Mouse (Mus musculus) kidney, embryonic 15.5 days (tissue): Measurements from ENCODE around the gene Fgf15. TPM values are rescaled to one million over a fixed set of nuclear protein-coding genes. Genes with fewer than 3 reads are reported as not detected.

ENCODE experiments used
- ATAC-seq: fragments of 200-750 bp; cut with Nextera tagmentation; replicated peaks from 2 replicates; pipeline ENCODE4 v1.8.0; 2017; ENCODE audit warnings: moderate TSS enrichment; ENCODE audit not compliant: low FRiP score
- H3K27ac ChIP-seq: fragments of 300-500 bp; sonication (generic); 2 replicates; pipeline ENCODE4 v1.5.1; 2015; ENCODE audit warnings: mild to moderate bottlenecking, inconsistent platforms
- H3K27me3 ChIP-seq: fragments of 300-500 bp; sonication (generic); 2 replicates; pipeline ENCODE4 v1.6.1; 2015; ENCODE audit warnings: inconsistent platforms
- H3K36me3 ChIP-seq: fragments of 300-500 bp; sonication (generic); 2 replicates; pipeline ENCODE4 v1.6.1; 2015; ENCODE audit warnings: inconsistent platforms
- H3K4me1 ChIP-seq: fragments of 300-500 bp; sonication (generic); 2 replicates; pipeline ENCODE4 v1.6.1; 2015; ENCODE audit warnings: inconsistent platforms
- H3K4me2 ChIP-seq: fragments of 300-500 bp; sonication (generic); 2 replicates; pipeline ENCODE4 v1.6.1; 2015; ENCODE audit warnings: moderate library complexity, mild to moderate bottlenecking, inconsistent platforms
- H3K4me3 ChIP-seq: fragments of 300-500 bp; sonication (generic); replicated peaks from 2 replicates; pipeline ENCODE4 v1.5.1; 2015; ENCODE audit warnings: mild to moderate bottlenecking, inconsistent platforms
- H3K9ac ChIP-seq: fragments of 300-500 bp; sonication (generic); 2 replicates; pipeline ENCODE4 v1.6.1; 2015; ENCODE audit warnings: mild to moderate bottlenecking, inconsistent platforms
- H3K9me3 ChIP-seq: fragments of 300-500 bp; sonication (generic); replicated peaks from 2 replicates; pipeline ENCODE4 v1.6.1; 2016; ENCODE audit warnings: inconsistent platforms
- WGBS: fragments of 180-500 bp; shearing (Covaris S2); methylation state at CpG from one replicate; pipeline ENCODE4 v1.1.7; 2015; ENCODE audit warnings: mixed read lengths; 5-methylcytosine and 5-hydroxymethylcytosine counted together
- polyA plus RNA-seq: library from polyadenylated mRNA; unstranded; fragments of >200 nt; fragmentation: Nextera tagmentation; extraction: Ambion mirVana; gene quantifications from 2 replicates; pipeline ENCODE4 v1.2.1, GENCODE M21; 2015

Fgf15 gene
- polyA plus RNA-seq, 1 experiment from 2014 or later = 2.4 TPM

GRCm38 (mm10) chr7:144914948-144915750, 18.8 kb downstream of the Fgf15 start, which contains the start of gene LTO1:
TSS of gene LTO1 (plus strand) at chr7:144915100.
- H3K9ac ChIP-seq = peak within 1 kb of the TSS; percentile 82
- no peaks in the 10 kb centered on the region for H3K9me3 ChIP-seq
- H3K27me3 ChIP-seq = no peaks in the 10 kb centered on the region
- H3K4me1 ChIP-seq = peaks cover 16% of the 10 kb centered on the region
- H3K27ac ChIP-seq = peak within 1 kb of the TSS; percentile 73
- ATAC-seq = peak; percentile 95
- under 1% methylated on average over 55 of the region's 55 CpGs for WGBS
- peak within 1 kb of the TSS; percentile 87 for H3K4me2 ChIP-seq
- peaks cover 28% of the 10 kb centered on the region for H3K36me3 ChIP-seq
- peak within 1 kb of the TSS; percentile 78 for H3K4me3 ChIP-seq

- Histone ChIP-seq H3K9me3 (no peaks in the 10 kb centered on the region), H3K27me3 (no peaks in the 10 kb centered on the region), H3K4me3 (no peak overlapping the region), H3K4me1 (peaks cover 16% of the 10 kb centered on the region), H3K36me3 (peaks cover 46% of the 10 kb centered on the region), H3K9ac (no peak overlapping the region), H3K27ac (no peak overlapping the region), H3K4me2 (no peak overlapping the region)
- ATAC-seq = no peak
- 73% methylated on average over 1 of the region's 1 CpGs for WGBS
These were observed 22.5 kb downstream of the Fgf15 start for GRCm38 (mm10) chr7:144918823-144919222.

DNA sequence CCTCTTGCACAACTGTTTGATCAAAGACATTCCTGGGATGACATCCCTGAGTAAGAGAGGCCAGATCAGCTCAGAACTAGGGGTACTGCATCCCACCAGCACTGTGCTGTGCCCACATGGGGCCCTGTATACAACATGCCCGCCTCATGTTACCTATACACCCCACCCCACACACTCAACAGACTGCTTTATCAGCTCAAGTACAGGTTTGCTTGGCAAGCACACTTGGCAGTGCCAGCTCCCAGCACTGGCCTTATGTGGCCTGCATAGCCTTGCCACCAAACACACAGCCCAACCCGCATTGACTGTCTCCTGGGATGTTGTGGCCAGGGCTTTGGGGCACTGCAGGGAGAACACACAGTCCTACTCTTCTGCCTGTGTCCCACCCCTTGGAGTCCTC, 31.3 kb downstream of the Fgf15 start:
- 84% methylated on average over 2 of the region's 2 CpGs for WGBS
- Histone ChIP-seq H3K9ac (no peak overlapping the region), H3K27me3 (no peaks in the 10 kb centered on the region), H3K36me3 (peaks cover 37% of the 10 kb centered on the region), H3K4me3 (no peak overlapping the region), H3K4me2 (no peak overlapping the region), H3K9me3 (no peaks in the 10 kb centered on the region), H3K4me1 (peaks cover 14% of the 10 kb centered on the region), H3K27ac (no peak overlapping the region)
- no peak for ATAC-seq

- no peak overlapping the region for H3K4me2 ChIP-seq
- no peak overlapping the region for H3K9ac ChIP-seq
- H3K36me3 ChIP-seq = peaks cover 43% of the 10 kb centered on the region
- no peak overlapping the region for H3K4me3 ChIP-seq
- peaks cover 21% of the 10 kb centered on the region for H3K4me1 ChIP-seq
- H3K9me3 ChIP-seq = no peaks in the 10 kb centered on the region
- WGBS = 65% methylated on average over 4 of the region's 4 CpGs
- no peaks in the 10 kb centered on the region for H3K27me3 ChIP-seq
- H3K27ac ChIP-seq = peak overlapping the region; percentile 25
- ATAC-seq = no peak
These were observed 31.9 kb downstream of the Fgf15 start for GRCm38 (mm10) chr7:144928009-144928888.

DNA sequence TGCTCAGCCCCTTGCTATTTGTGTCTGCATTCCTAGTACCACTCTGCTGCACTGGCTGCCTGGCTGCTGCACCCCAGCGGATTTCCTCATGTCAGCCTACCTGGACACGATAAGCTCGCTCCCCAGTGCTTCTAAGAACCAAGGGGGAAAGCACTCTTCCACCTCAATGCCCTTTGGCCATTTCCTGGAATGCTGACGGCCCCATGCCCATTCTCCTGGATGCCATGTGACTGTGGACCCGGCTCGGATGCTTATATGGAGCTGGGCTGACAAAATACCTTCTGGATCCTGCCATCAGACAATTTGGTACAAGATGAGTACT, 32.5 kb downstream of the Fgf15 start:
- H3K4me1 ChIP-seq = peaks cover 25% of the 10 kb centered on the region
- H3K27me3 ChIP-seq = no peaks in the 10 kb centered on the region
- no peak overlapping the region for H3K4me2 ChIP-seq
- no peaks in the 10 kb centered on the region for H3K9me3 ChIP-seq
- no peak overlapping the region for H3K4me3 ChIP-seq
- 61% methylated on average over 6 of the region's 6 CpGs for WGBS
- peaks cover 49% of the 10 kb centered on the region for H3K36me3 ChIP-seq
- no peak overlapping the region for H3K9ac ChIP-seq
- no peak for ATAC-seq
- H3K27ac ChIP-seq = peak overlapping the region; percentile 25; the same call in 1 of the 2 replicates

GRCm38 (mm10) chr7:144929506-144929905, 33.2 kb downstream of the Fgf15 start:
- Histone ChIP-seq H3K36me3 (peaks cover 53% of the 10 kb centered on the region), H3K4me2 (no peak overlapping the region), H3K4me1 (peaks cover 29% of the 10 kb centered on the region), H3K9ac (no peak overlapping the region), H3K27ac (peak overlapping the region; percentile 25; the same call in 1 of the 2 replicates), H3K27me3 (no peaks in the 10 kb centered on the region), H3K4me3 (no peak overlapping the region), H3K9me3 (no peaks in the 10 kb centered on the region)
- ATAC-seq = no peak
- 84% methylated on average over 8 of the region's 8 CpGs for WGBS

DNA sequence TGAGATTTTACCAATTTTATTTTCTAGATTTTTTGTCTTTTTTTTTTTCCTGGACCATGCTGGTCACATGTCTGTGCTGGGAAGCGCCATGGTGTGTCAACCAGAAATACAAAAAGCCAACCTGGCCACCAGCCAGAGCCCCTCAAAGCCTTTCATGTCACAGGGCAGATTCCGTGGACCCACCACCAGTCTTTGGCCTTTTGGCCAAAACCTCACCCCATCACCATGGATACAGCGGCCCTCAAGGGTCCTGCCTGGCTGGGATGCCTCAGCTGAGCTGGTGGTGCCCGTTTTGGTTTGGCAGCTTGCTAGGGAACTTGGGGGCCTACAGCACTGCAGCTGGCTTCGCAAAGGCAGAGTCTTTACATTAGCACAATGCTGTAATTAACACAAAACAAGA, 33.6 kb downstream of the Fgf15 start:
- no peaks in the 10 kb centered on the region for H3K9me3 ChIP-seq
- H3K27me3 ChIP-seq = no peaks in the 10 kb centered on the region
- WGBS = 63% methylated on average over 5 of the region's 5 CpGs
- H3K36me3 ChIP-seq = peaks cover 55% of the 10 kb centered on the region
- peaks cover 33% of the 10 kb centered on the region for H3K4me1 ChIP-seq
- no peak overlapping the region for H3K27ac ChIP-seq
- H3K4me2 ChIP-seq = no peak overlapping the region
- ATAC-seq = no peak
- no peak overlapping the region for H3K4me3 ChIP-seq
- no peak overlapping the region for H3K9ac ChIP-seq

DNA sequence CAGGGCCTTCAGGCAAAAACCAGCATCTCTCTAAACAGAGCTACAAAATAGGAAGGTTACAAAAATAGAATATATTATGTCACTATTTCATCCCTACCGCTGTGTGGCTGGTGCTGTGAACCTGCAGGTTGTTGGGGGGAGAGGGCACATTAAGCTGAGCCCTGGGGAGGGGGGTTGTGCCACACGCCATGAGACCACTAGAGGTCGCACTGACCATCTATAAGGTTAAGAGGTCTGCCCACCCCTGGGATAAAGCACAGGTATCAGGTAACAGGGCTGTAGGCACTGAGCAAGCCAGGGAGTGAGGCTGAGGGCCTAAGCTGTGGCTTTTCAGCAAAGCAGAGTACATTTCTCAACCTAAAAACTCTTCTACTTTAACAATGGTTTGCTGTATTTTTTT, 35.4 kb downstream of the Fgf15 start:
- no peak for ATAC-seq
- peaks cover 52% of the 10 kb centered on the region for H3K4me1 ChIP-seq
- H3K27me3 ChIP-seq = no peaks in the 10 kb centered on the region
- H3K36me3 ChIP-seq = peaks cover 74% of the 10 kb centered on the region
- H3K4me3 ChIP-seq = no peak overlapping the region
- no peak overlapping the region for H3K27ac ChIP-seq
- 16% methylated on average over 3 of the region's 3 CpGs for WGBS
- no peak overlapping the region for H3K9ac ChIP-seq
- no peak overlapping the region for H3K4me2 ChIP-seq
- H3K9me3 ChIP-seq = no peaks in the 10 kb centered on the region

- ATAC-seq = no peak
- H3K27ac ChIP-seq = 0 out of 2 replicates have a peak overlapping the region, but pooled peaks have one; percentile 14
- no peaks in the 10 kb centered on the region for H3K27me3 ChIP-seq
- no peaks in the 10 kb centered on the region for H3K9me3 ChIP-seq
- 68% methylated on average over 18 of the region's 18 CpGs for WGBS
- no peak overlapping the region; the same call in 1 of the 2 replicates for H3K9ac ChIP-seq
- peaks cover 58% of the 10 kb centered on the region for H3K4me1 ChIP-seq
- H3K36me3 ChIP-seq = peaks cover 80% of the 10 kb centered on the region
- H3K4me3 ChIP-seq = no peak overlapping the region
- H3K4me2 ChIP-seq = no peak overlapping the region
These were observed 36.1 kb downstream of the Fgf15 start for GRCm38 (mm10) chr7:144932389-144932937.

DNA sequence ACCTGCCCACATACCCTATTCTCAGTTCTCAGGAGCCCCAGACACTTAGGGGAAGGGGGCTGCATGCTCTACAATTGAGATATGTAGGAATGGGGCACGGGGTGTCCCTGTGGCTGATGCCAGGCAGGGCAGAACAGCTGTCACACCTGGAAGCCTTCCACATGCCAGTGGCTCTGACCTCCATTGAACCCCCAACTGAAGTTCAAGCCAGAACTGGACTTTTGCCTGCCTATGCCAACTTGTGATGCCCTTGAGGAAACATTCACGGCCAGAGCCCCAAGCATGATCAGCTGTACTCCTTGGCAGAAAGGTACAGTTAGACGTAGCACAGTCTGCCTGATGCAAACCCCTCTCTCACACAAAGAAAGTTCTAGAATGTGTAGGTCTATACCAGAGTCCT, 37.0 kb downstream of the Fgf15 start:
- 86% methylated on average over 3 of the region's 3 CpGs for whole genome bisulfite sequencing
- no peak for ATAC-seq
- peaks cover 80% of the 10 kb centered on the region for H3K36me3 ChIP-seq
- H3K9me3 ChIP-seq = no peaks in the 10 kb centered on the region
- H3K4me2 ChIP-seq = no peak overlapping the region
- 0 out of 2 replicates have a peak overlapping the region, but pooled peaks have one; percentile 48 for H3K27ac ChIP-seq
- H3K9ac ChIP-seq = no peak overlapping the region
- no peaks in the 10 kb centered on the region for H3K27me3 ChIP-seq
- no peak overlapping the region for H3K4me3 ChIP-seq
- peaks cover 57% of the 10 kb centered on the region for H3K4me1 ChIP-seq

DNA sequence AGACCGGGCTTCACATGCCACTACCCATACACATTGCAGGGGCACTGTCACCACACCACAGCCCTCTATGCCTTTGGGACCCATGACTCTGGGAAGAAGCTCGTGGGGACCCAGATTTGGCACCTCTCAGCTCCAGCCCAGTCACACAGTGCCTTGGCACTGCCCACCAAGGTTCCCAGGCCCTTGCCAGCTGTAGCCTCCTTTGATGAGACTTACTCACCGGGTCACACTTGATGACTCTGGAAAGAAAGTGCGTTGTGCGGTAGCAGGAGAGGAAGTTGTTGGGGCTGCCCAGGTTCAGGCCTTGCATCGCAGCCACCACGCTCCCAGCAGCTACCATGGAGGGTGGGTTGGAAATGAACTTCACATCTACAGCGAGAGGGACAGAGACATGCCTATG, 37.5 kb downstream of the Fgf15 start:
- Histone ChIP-seq H3K4me3 (no peak overlapping the region), H3K36me3 (peaks cover 80% of the 10 kb centered on the region), H3K27ac (peak overlapping the region; percentile 48; the same call in 1 of the 2 replicates), H3K27me3 (no peaks in the 10 kb centered on the region), H3K9ac (no peak overlapping the region), H3K4me2 (peak overlapping the region; percentile 4; the same call in 1 of the 2 replicates), H3K4me1 (peaks cover 58% of the 10 kb centered on the region), H3K9me3 (no peaks in the 10 kb centered on the region)
- ATAC-seq = no peak
- 83% methylated on average over 8 of the region's 8 CpGs for whole genome bisulfite sequencing

DNA sequence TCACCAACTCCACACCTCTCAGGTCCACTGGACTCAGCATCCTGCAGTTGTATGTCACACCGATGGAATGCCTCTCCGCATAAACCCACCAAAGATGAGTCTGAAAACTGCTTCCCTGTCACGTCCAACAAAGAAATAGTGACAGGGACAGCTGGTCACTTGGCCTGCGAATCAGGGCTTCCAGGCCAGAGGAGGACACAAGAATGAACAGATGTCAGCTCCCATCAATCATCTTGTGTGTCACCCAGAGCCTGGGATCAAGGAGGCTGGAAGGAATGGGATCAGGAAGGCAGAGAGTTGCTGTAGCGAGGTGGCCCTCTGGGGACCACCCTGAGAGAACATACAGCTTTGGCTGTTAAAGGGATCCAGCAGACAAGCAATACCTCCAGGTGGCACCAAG, 38.6 kb downstream of the Fgf15 start:
- no peak for ATAC-seq
- Histone ChIP-seq H3K4me3 (no peak overlapping the region), H3K9me3 (no peaks in the 10 kb centered on the region), H3K4me1 (peaks cover 64% of the 10 kb centered on the region), H3K27me3 (no peaks in the 10 kb centered on the region), H3K27ac (no peak overlapping the region), H3K9ac (no peak overlapping the region), H3K4me2 (no peak overlapping the region), H3K36me3 (peaks cover 72% of the 10 kb centered on the region)
- 72% methylated on average over 5 of the region's 5 CpGs for WGBS
